Mouse (Mus musculus): ENCODE results near the gene Yipf7. TPM values are rescaled to one million over a fixed set of nuclear protein-coding genes. Genes with fewer than 3 reads are reported as not detected.

Gene Yipf7
- not detected in 2 replicates for polyA plus RNA-seq (2015; fragmentation: Nextera tagmentation; extraction: Ambion mirVana)

GRCm38 (mm10) chr5:69542489-69542888 is at the start of gene Yipf7:
Gene Yipf7, minus strand, starts transcription at chr5:69542648.
- H3K9ac ChIP-seq = no peak within 1 kb of the TSS
- WGBS = 74% methylated on average over 4 of the region's 4 CpGs
- no peak for ATAC-seq (ENCODE audit: insufficient number of reproducible peaks, insufficient read depth, low FRiP score, low TSS enrichment, low read depth)

GRCm38 (mm10) chr5:69591640-69592461 is 49.4 kb upstream of the Yipf7 start, which contains the start of gene Gnpda2:
Gene Gnpda2, minus strand, starts transcription at chr5:69592340.
- peak; percentile 92 for ATAC-seq (ENCODE audit: insufficient number of reproducible peaks, insufficient read depth, low FRiP score, low TSS enrichment, low read depth)
- H3K27me3 ChIP-seq = no peaks in the 10 kb centered on the region

More at GRCm38 (mm10) chr5:69542489-69542888, at the start of gene Yipf7:
- Histone ChIP-seq H3K27ac (no peak within 1 kb of the TSS), H3K9me3 (no peaks in the 10 kb centered on the region), H3K4me2 (no peak within 1 kb of the TSS), H3K4me3 (no peak within 1 kb of the TSS), H3K36me3 (no peaks in the 10 kb centered on the region), H3K27me3 (no peaks in the 10 kb centered on the region), H3K4me1 (no peaks in the 10 kb centered on the region)

GRCm38 (mm10) chr5:69557404-69557935 is 15.0 kb upstream of the Yipf7 start:
- H3K4me1 ChIP-seq = 0 out of 2 replicates have a peak, but pooled peaks cover 2% of the 10 kb centered on the region
- H3K27me3 ChIP-seq = no peaks in the 10 kb centered on the region
- peaks cover 21% of the 10 kb centered on the region for H3K36me3 ChIP-seq
- H3K9me3 ChIP-seq = no peaks in the 10 kb centered on the region
- ATAC-seq (ENCODE audit: insufficient number of reproducible peaks, insufficient read depth, low FRiP score, low TSS enrichment, low read depth) = 0 out of 2 replicates have a peak, but pooled peaks have one; percentile 48
- H3K9ac ChIP-seq = peak overlapping the region; percentile 97
- H3K4me3 ChIP-seq = peak overlapping the region; percentile 97
- peak overlapping the region; percentile 90 for H3K27ac ChIP-seq
- H3K4me2 ChIP-seq = peak overlapping the region; percentile 64
- 12% methylated on average over 16 of the region's 16 CpGs for WGBS

More at GRCm38 (mm10) chr5:69591640-69592461, 49.4 kb upstream of the Yipf7 start, which contains the start of gene Gnpda2:
- Histone ChIP-seq H3K9me3 (no peaks in the 10 kb centered on the region), H3K4me2 (peak within 1 kb of the TSS; percentile 67), H3K9ac (peak within 1 kb of the TSS; percentile 90), H3K4me3 (peak within 1 kb of the TSS; percentile 72), H3K36me3 (peaks cover 11% of the 10 kb centered on the region), H3K27ac (peak within 1 kb of the TSS; percentile 88), H3K4me1 (peaks cover 7% of the 10 kb centered on the region)
- WGBS = 2% methylated on average over 42 of the region's 42 CpGs

- H3K9ac ChIP-seq = peak within 1 kb of the TSS; percentile 97
- no peaks in the 10 kb centered on the region for H3K9me3 ChIP-seq
- H3K27ac ChIP-seq = peak within 1 kb of the TSS; percentile 90
- peak within 1 kb of the TSS; percentile 97 for H3K4me3 ChIP-seq
- H3K4me1 ChIP-seq = 0 out of 2 replicates have a peak, but pooled peaks cover 2% of the 10 kb centered on the region
- 1% methylated on average over 72 of the region's 72 CpGs for WGBS
- no peaks in the 10 kb centered on the region for H3K27me3 ChIP-seq
- H3K36me3 ChIP-seq = peaks cover 18% of the 10 kb centered on the region
- peak within 1 kb of the TSS; percentile 64 for H3K4me2 ChIP-seq
- peak; percentile 80 for ATAC-seq (ENCODE audit: insufficient number of reproducible peaks, insufficient read depth, low FRiP score, low TSS enrichment, low read depth)
Observed at GRCm38 (mm10) chr5:69556628-69557403, 14.4 kb upstream of the Yipf7 start, which contains the start of gene Guf1. Gene Guf1, plus strand, starts transcription at chr5:69556923.

DNA sequence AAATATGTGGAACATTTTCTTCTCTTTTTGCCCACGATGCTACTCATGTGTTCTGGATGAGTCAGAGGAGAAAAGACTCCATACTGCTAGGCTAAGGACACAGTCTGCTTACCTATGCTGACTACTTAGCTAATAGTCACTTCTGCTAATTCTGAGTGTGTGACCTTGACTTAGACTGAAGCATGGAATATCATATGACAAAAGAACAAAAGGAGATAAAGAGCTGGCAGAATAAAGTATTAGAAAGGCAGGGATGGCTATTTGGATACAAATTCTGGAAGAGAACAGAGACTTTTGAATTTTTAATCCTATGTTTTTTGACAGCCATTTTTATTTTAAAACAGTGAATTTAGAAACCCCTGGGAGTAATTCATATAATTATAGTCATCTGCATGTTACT is 768 bp downstream of the Yipf7 start:
- Histone ChIP-seq H3K4me3 (no peak overlapping the region), H3K9me3 (no peaks in the 10 kb centered on the region), H3K4me1 (no peaks in the 10 kb centered on the region), H3K27ac (no peak overlapping the region), H3K36me3 (no peaks in the 10 kb centered on the region), H3K4me2 (no peak overlapping the region), H3K27me3 (no peaks in the 10 kb centered on the region), H3K9ac (no peak overlapping the region)
- 91% methylated on average over 1 of the region's 1 CpGs for WGBS
- no peak for ATAC-seq (ENCODE audit: insufficient number of reproducible peaks, insufficient read depth, low FRiP score, low TSS enrichment, low read depth)

DNA sequence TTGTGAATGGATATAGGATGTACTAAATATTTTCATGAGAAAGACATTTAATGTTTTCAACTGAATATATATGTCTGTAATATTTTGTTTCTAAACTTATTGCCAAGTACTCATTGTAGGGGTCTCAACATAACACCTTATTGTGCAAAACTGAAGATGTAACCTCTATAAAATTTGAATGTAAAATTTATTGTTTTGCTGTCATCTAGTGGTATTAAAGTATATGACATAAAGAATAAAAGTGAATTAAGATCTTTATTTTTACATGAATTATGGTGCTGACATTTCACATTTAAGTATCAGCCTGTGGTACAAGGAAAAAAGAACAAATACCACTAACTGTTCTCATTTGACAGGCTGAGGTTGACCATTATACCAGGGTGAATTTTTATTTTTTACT is 18.5 kb downstream of the Yipf7 start:
- Histone ChIP-seq H3K9ac (no peak overlapping the region), H3K4me3 (no peak overlapping the region), H3K36me3 (no peaks in the 10 kb centered on the region), H3K27ac (no peak overlapping the region), H3K9me3 (no peaks in the 10 kb centered on the region), H3K4me2 (no peak overlapping the region), H3K27me3 (no peaks in the 10 kb centered on the region; the same call in 1 of the 2 replicates), H3K4me1 (no peaks in the 10 kb centered on the region)
- ATAC-seq (ENCODE audit: insufficient number of reproducible peaks, insufficient read depth, low FRiP score, low TSS enrichment, low read depth) = no peak

- no peak for ATAC-seq (ENCODE audit: insufficient number of reproducible peaks, insufficient read depth, low FRiP score, low TSS enrichment, low read depth)
- no peaks in the 10 kb centered on the region; the same call in 1 of the 2 replicates for H3K27me3 ChIP-seq
Observed at GRCm38 (mm10) chr5:69522064-69522463, 20.4 kb downstream of the Yipf7 start.

DNA sequence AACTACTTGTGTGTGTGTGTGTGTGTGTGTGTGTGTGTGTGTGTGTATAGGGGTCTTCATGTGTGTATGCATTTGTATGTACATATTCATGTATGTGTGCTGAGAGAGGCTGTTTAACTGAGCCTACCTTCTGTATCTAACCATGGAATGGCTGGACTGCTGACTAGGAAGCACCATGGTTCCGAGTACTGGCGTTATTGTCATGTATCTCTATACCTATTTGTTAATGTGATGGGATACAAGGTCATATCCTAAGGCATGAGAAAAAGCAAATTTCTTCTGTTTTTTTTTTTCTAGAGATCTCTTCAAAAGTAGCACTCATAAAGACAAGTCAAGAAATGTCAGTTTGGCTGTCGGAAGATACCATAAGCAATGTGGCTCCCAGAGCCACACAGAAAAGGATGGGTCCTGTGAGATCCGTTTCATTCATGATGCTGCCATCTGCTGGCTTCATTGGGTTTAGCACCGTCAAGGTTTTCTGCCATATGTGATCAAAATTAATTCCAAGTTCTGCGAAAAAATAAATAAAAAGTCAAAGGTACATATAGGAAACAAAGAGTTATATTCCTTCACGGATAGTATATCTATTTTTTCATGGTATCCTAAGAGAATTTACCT is 21.7 kb downstream of the Yipf7 start:
- Histone ChIP-seq H3K4me3 (no peak overlapping the region), H3K9ac (no peak overlapping the region), H3K4me2 (no peak overlapping the region), H3K4me1 (no peaks in the 10 kb centered on the region), H3K27ac (no peak overlapping the region), H3K9me3 (no peaks in the 10 kb centered on the region), H3K36me3 (no peaks in the 10 kb centered on the region), H3K27me3 (no peaks in the 10 kb centered on the region; the same call in 1 of the 2 replicates)
- WGBS = 36% methylated on average over 7 of the region's 7 CpGs
- no peak for ATAC-seq (ENCODE audit: insufficient number of reproducible peaks, insufficient read depth, low FRiP score, low TSS enrichment, low read depth)

More at GRCm38 (mm10) chr5:69522064-69522463, 20.4 kb downstream of the Yipf7 start:
- no peak overlapping the region for H3K9ac ChIP-seq
- H3K9me3 ChIP-seq = no peaks in the 10 kb centered on the region
- H3K27ac ChIP-seq = no peak overlapping the region
- no peaks in the 10 kb centered on the region for H3K4me1 ChIP-seq
- H3K36me3 ChIP-seq = no peaks in the 10 kb centered on the region
- H3K4me2 ChIP-seq = no peak overlapping the region
- no peak overlapping the region for H3K4me3 ChIP-seq
- WGBS = 66% methylated on average over 5 of the region's 5 CpGs

- H3K36me3 ChIP-seq = no peaks in the 10 kb centered on the region
- no peak overlapping the region for H3K9ac ChIP-seq
- H3K9me3 ChIP-seq = no peaks in the 10 kb centered on the region
- no peaks in the 10 kb centered on the region for H3K27me3 ChIP-seq
- H3K4me2 ChIP-seq = no peak overlapping the region
- no peak for ATAC-seq (ENCODE audit: insufficient number of reproducible peaks, insufficient read depth, low FRiP score, low TSS enrichment, low read depth)
- H3K4me3 ChIP-seq = no peak overlapping the region
- H3K27ac ChIP-seq = no peak overlapping the region
- WGBS = 57% methylated on average over 4 of the region's 4 CpGs
- H3K4me1 ChIP-seq = no peaks in the 10 kb centered on the region
Observed at GRCm38 (mm10) chr5:69512203-69512602, 30.2 kb downstream of the Yipf7 start.

DNA sequence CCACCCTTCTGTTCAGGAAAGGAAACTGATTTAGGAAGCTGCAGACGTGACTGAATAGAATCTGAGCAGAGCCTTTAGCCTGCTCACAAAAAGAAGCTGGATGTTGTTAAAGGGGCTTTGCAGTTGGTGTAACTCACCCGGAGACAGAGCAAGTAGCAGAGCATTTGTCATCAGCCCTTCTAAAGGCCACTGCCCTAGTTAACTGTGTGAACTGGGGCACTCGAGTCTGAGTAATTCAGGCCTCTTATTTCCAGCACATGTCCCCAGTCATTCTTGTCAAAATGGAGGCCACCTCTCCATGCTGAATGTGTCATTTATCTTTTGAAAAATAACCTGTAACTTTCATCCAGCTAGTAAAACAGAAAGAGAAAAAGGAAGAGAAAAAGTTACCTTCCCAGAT is 30.8 kb downstream of the Yipf7 start:
- no peak overlapping the region for H3K9ac ChIP-seq
- ATAC-seq (ENCODE audit: insufficient number of reproducible peaks, insufficient read depth, low FRiP score, low TSS enrichment, low read depth) = no peak
- no peaks in the 10 kb centered on the region for H3K27me3 ChIP-seq
- WGBS = 48% methylated on average over 3 of the region's 3 CpGs
- no peak overlapping the region for H3K4me3 ChIP-seq
- no peak overlapping the region for H3K27ac ChIP-seq
- H3K4me2 ChIP-seq = no peak overlapping the region
- no peaks in the 10 kb centered on the region for H3K4me1 ChIP-seq
- H3K9me3 ChIP-seq = no peaks in the 10 kb centered on the region
- H3K36me3 ChIP-seq = no peaks in the 10 kb centered on the region

- Histone ChIP-seq H3K9ac (no peak overlapping the region), H3K27me3 (no peaks in the 10 kb centered on the region), H3K27ac (no peak overlapping the region), H3K36me3 (no peaks in the 10 kb centered on the region), H3K4me3 (no peak overlapping the region), H3K4me1 (no peaks in the 10 kb centered on the region), H3K9me3 (no peaks in the 10 kb centered on the region), H3K4me2 (no peak overlapping the region)
- ATAC-seq (ENCODE audit: insufficient number of reproducible peaks, insufficient read depth, low FRiP score, low TSS enrichment, low read depth) = no peak
- WGBS = 84% methylated on average over 3 of the region's 3 CpGs
Observed at GRCm38 (mm10) chr5:69507045-69507444, 35.4 kb downstream of the Yipf7 start.

All from embryonic facial prominence, embryonic 13.5 days (tissue).